Mouse (Mus musculus): ENCODE results near the gene BC035044. TPM values are rescaled to one million over a fixed set of nuclear protein-coding genes. Genes with fewer than 3 reads are reported as not detected.
"Not testable (repeated sequence)": the region's sequence is repeated elsewhere in the genome, so short reads cannot be mapped to it uniquely, and the experiment has no call there.

BC035044 gene
- total RNA-seq, 2 experiments from 2014 or later = 1.6 to 1.7 TPM

GRCm38 (mm10) chr6:128851151-128851550 is 39.8 kb downstream of the BC035044 start:
- DNase-seq (ENCODE audit: low spot score in 2 of 2) = no peak

- DNase-seq (ENCODE audit: low spot score in 2 of 2) = no peak
Observed at GRCm38 (mm10) chr6:128850671-128851070, 40.3 kb downstream of the BC035044 start.

- peak; percentile 48 to 61 for DNase-seq (ENCODE audit: low spot score in 2 of 2)
Observed at GRCm38 (mm10) chr6:128849902-128850301, 41.0 kb downstream of the BC035044 start.

GRCm38 (mm10) chr6:128847401-128847800 is 43.5 kb downstream of the BC035044 start:
- no peak for DNase-seq (ENCODE audit: low spot score in 2 of 2)

- no peak for DNase-seq (ENCODE audit: low spot score in 2 of 2)
Observed at GRCm38 (mm10) chr6:128845998-128846542, 44.9 kb downstream of the BC035044 start.

- DNase-seq (ENCODE audit: low spot score in 2 of 2) = peak; percentile 92 to 95
Observed at GRCm38 (mm10) chr6:128845319-128845979, 45.5 kb downstream of the BC035044 start.

GRCm38 (mm10) chr6:128844586-128845080 is 46.3 kb downstream of the BC035044 start:
- DNase-seq (ENCODE audit: low spot score in 2 of 2) = no peak

GRCm38 (mm10) chr6:128844131-128844530 is 46.8 kb downstream of the BC035044 start:
- DNase-seq (ENCODE audit: low spot score in 2 of 2) = peak in 1 of 2 experiments; percentile 39

GRCm38 (mm10) chr6:128843479-128843992 is 47.4 kb downstream of the BC035044 start:
- peak in 1 of 2 experiments; percentile 53 for DNase-seq (ENCODE audit: low spot score in 2 of 2)

GRCm38 (mm10) chr6:128842945-128843478 is 47.9 kb downstream of the BC035044 start:
- DNase-seq (ENCODE audit: low spot score in 2 of 2) = peak; percentile 96

GRCm38 (mm10) chr6:128842356-128842944 is 48.5 kb downstream of the BC035044 start:
- no peak for DNase-seq (ENCODE audit: low spot score in 2 of 2)

- no peak for DNase-seq (ENCODE audit: low spot score in 2 of 2)
Observed at GRCm38 (mm10) chr6:128841327-128842089, 49.4 kb downstream of the BC035044 start.

GRCm38 (mm10) chr6:128840669-128841068 is 50.3 kb downstream of the BC035044 start:
- DNase-seq (ENCODE audit: low spot score in 2 of 2) = not testable (repeated sequence)

- no peak for DNase-seq (ENCODE audit: low spot score in 2 of 2)
Observed at GRCm38 (mm10) chr6:128839921-128840320, 51.0 kb downstream of the BC035044 start.

- DNase-seq (ENCODE audit: low spot score in 2 of 2) = peak; percentile 76 to 85
Observed at GRCm38 (mm10) chr6:128839266-128839771, 51.6 kb downstream of the BC035044 start.

GRCm38 (mm10) chr6:128838342-128839265 is 52.3 kb downstream of the BC035044 start:
- DNase-seq (ENCODE audit: low spot score in 2 of 2) = peak; percentile 92

GRCm38 (mm10) chr6:128837454-128838341 is 53.2 kb downstream of the BC035044 start:
- peak in 1 of 2 experiments; percentile 38 for DNase-seq (ENCODE audit: low spot score in 2 of 2)

- DNase-seq (ENCODE audit: low spot score in 2 of 2) = no peak
Observed at GRCm38 (mm10) chr6:128836955-128837334, 54.0 kb downstream of the BC035044 start.
